Mouse (Mus musculus): ENCODE measurements around the gene Gm43720. TPM values are rescaled to one million over a fixed set of nuclear protein-coding genes. Genes with fewer than 3 reads are reported as not detected.

Gene Gm43720
- total and polyA plus RNA-seq, 3 experiments = not detected

DNA sequence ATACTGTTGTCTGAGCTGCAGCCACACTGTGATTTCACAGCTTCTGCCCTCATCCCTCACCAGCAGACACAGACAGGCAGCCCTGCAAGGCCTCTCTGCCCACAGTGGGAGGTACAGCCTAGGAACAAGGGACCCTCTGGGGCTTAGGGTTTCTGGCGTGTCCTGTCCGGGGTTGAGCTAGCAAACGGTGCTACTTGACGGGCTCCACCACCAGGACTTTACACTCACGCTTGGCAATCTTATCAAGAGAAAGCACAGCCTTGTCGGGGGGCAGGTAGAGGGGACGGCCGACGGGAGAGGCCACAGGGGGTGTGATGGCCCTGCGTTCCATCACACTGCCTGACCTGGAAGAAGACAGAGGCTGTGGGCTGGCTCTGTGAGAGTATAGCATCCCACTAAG, 19.7 kb downstream of the Gm43720 start:
- intact Hi-C loops (cut with DNase I) = no loop called here
- DNase-seq = no peak
- Histone ChIP-seq H3K27me3 (ENCODE audit: control insufficient read depth, insufficient read depth, low read length) (no peaks in the 10 kb centered on the region), H3K79me2 (replicated peaks; ENCODE audit: control insufficient read depth, insufficient read depth, low read length) (no peaks in the 10 kb centered on the region), H3K4me1 (ENCODE audit: control insufficient read depth, insufficient read depth, low read length) (peaks cover 8% of the 10 kb centered on the region; the same call in 1 of the 2 replicates), H3K27ac (no peak overlapping the region), H3K4me3 (no peak overlapping the region), H3K9ac (ENCODE audit: low read depth, low read length) (no peak overlapping the region), H3K36me3 (ENCODE audit: control insufficient read depth, insufficient read depth, low read length) (no peaks in the 10 kb centered on the region)
- WGBS = 72% methylated on average over 10 of the region's 10 CpGs
- TF ChIP-seq POLR2A (IDR thresholded peaks at IDR 0.05; ENCODE audit: insufficient read depth, low read depth, low read length) (no peak), CTCF (IDR thresholded peaks at IDR 0.05) (no peak), EP300 (IDR thresholded peaks at IDR 0.05; ENCODE audit: insufficient read depth, low read depth, low read length) (no peak)

DNA sequence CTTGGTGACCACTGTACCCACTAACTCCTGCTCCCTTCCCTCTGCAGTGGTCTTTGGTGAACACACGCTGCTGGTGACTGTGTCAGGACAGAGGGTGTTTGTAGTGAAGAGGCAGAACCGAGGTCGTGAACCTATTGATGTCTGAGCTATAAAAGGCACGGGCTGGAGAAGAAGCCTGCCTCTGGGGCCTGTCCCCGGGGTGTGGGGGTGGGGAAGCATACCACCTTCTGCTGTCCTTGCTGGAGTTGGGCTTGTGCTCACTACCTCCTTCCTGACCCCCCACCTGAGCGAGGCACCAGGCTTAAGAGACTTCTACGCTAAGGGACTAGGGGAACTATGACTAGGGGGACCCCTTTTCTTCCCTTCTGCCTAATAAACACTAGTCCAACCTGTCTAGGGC, 20.8 kb downstream of the Gm43720 start:
- H3K27me3 ChIP-seq (ENCODE audit: control insufficient read depth, insufficient read depth, low read length) = no peaks in the 10 kb centered on the region
- H3K4me3 ChIP-seq = no peak overlapping the region
- TF ChIP-seq CTCF (IDR thresholded peaks at IDR 0.05) = no peak
- no peak for TF ChIP-seq EP300 (IDR thresholded peaks at IDR 0.05; ENCODE audit: insufficient read depth, low read depth, low read length)
- no peak for TF ChIP-seq POLR2A (IDR thresholded peaks at IDR 0.05; ENCODE audit: insufficient read depth, low read depth, low read length)
- intact Hi-C loops (cut with DNase I) = loop anchor here (5.0 kb wide), 1 partner anchor 67 kb away; the partner anchor contains the start of gene Mblac1
- 45% methylated on average over 7 of the region's 7 CpGs for WGBS
- DNase-seq = peak in 1 of 2 experiments; percentile 12
- no peaks in the 10 kb centered on the region for H3K36me3 ChIP-seq (ENCODE audit: control insufficient read depth, insufficient read depth, low read length)
- H3K27ac ChIP-seq = no peak overlapping the region
- H3K79me2 ChIP-seq (replicated peaks; ENCODE audit: control insufficient read depth, insufficient read depth, low read length) = no peaks in the 10 kb centered on the region
- peaks cover 6% of the 10 kb centered on the region; the same call in 1 of the 2 replicates for H3K4me1 ChIP-seq (ENCODE audit: control insufficient read depth, insufficient read depth, low read length)
- no peak overlapping the region for H3K9ac ChIP-seq (ENCODE audit: low read depth, low read length)

DNA sequence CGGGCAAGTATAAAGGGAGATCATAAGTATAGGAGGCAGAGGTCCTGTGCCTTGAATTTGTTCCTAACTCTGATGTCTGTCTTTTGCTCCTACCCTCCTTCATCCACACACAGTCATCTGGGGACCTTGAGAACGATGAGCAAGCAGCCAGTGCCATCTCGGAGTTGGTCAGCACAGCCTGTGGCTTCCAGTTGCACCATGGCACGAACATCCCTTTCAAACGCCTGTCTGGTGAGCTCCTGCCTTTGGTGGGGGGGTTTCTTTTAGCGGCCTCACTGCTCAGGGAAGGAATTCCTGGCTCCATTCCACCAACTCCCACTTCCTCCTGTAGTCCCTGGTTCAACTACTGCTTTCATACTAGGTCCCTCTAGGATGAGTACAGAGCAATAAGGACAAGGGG, 21.2 kb downstream of the Gm43720 start:
- Histone ChIP-seq H3K27ac (no peak overlapping the region), H3K4me3 (no peak overlapping the region), H3K27me3 (ENCODE audit: control insufficient read depth, insufficient read depth, low read length) (no peaks in the 10 kb centered on the region), H3K4me1 (ENCODE audit: control insufficient read depth, insufficient read depth, low read length) (peaks cover 6% of the 10 kb centered on the region; the same call in 1 of the 2 replicates), H3K9ac (ENCODE audit: low read depth, low read length) (no peak overlapping the region), H3K36me3 (ENCODE audit: control insufficient read depth, insufficient read depth, low read length) (no peaks in the 10 kb centered on the region), H3K79me2 (replicated peaks; ENCODE audit: control insufficient read depth, insufficient read depth, low read length) (no peaks in the 10 kb centered on the region)
- 54% methylated on average over 6 of the region's 6 CpGs for WGBS
- intact Hi-C loops (cut with DNase I) = loop anchor here (5.0 kb wide), 1 partner anchor 66 kb away; the partner anchor contains the start of gene Mblac1
- TF ChIP-seq CTCF (IDR thresholded peaks at IDR 0.05) = no peak
- DNase-seq = no peak

DNA sequence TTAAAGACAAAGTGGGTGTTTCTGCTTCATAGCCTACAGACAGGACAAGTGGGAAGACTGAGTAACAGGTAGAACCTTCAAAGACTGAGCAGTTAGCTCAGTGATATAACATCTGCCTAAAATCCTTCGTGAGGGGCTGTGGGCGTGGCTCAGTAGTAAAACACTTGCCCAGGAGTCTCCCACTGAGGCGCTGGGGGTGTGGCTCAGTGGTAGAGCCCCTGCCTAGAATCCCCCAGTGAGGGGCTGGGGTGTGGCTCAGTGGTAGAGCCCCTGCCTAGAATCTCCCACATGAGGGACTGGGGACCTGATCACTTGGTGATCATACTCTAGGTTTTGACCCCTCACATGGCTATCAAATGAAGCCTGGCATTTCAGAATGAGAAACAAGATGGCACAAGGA, 21.7 kb downstream of the Gm43720 start:
- TF ChIP-seq CTCF (IDR thresholded peaks at IDR 0.05) (no peak), EP300 (IDR thresholded peaks at IDR 0.05; ENCODE audit: insufficient read depth, low read depth, low read length) (no peak), POLR2A (IDR thresholded peaks at IDR 0.05; ENCODE audit: insufficient read depth, low read depth, low read length) (no peak)
- no peak for DNase-seq
- WGBS = 88% methylated on average over 3 of the region's 3 CpGs
- no peaks in the 10 kb centered on the region for H3K36me3 ChIP-seq (ENCODE audit: control insufficient read depth, insufficient read depth, low read length)
- no peak overlapping the region for H3K9ac ChIP-seq (ENCODE audit: low read depth, low read length)
- H3K79me2 ChIP-seq (replicated peaks; ENCODE audit: control insufficient read depth, insufficient read depth, low read length) = no peaks in the 10 kb centered on the region
- H3K4me3 ChIP-seq = no peak overlapping the region
- H3K4me1 ChIP-seq (ENCODE audit: control insufficient read depth, insufficient read depth, low read length) = peaks cover 5% of the 10 kb centered on the region; the same call in 1 of the 2 replicates
- intact Hi-C loops (cut with DNase I) = loop anchor here (5.0 kb wide), 1 partner anchor 66 kb away; the partner anchor contains the start of gene Mblac1
- no peak overlapping the region for H3K27ac ChIP-seq
- H3K27me3 ChIP-seq (ENCODE audit: control insufficient read depth, insufficient read depth, low read length) = no peaks in the 10 kb centered on the region

DNA sequence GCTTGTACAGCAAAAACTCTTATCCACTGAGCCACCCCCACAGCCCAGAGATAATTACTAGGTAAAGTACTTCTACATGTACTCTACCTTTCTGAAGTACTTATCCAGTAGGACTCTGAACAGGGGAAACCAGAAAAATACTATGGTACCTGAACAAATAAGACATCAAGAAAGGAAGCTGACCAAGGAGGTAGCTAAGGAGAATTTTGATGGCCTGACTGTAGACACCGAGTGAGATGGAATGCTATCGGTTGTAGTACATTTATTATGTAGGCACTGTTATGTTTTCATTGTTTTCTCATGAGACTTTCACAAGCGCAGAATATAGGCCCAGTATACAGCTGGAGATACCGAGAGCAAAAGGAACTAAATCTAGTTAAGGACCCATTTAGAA, 22.2 kb downstream of the Gm43720 start:
- WGBS = 80% methylated on average over 4 of the region's 4 CpGs
- H3K4me3 ChIP-seq = no peak overlapping the region
- peaks cover 3% of the 10 kb centered on the region; the same call in 1 of the 2 replicates for H3K4me1 ChIP-seq (ENCODE audit: control insufficient read depth, insufficient read depth, low read length)
- H3K27ac ChIP-seq = no peak overlapping the region
- no peak overlapping the region for H3K9ac ChIP-seq (ENCODE audit: low read depth, low read length)
- intact Hi-C loops (cut with DNase I) = loop anchor here (5.0 kb wide), 1 partner anchor 65 kb away; the partner anchor contains the start of gene Mblac1
- DNase-seq = no peak
- no peaks in the 10 kb centered on the region for H3K36me3 ChIP-seq (ENCODE audit: control insufficient read depth, insufficient read depth, low read length)
- no peak for TF ChIP-seq EP300 (IDR thresholded peaks at IDR 0.05; ENCODE audit: insufficient read depth, low read depth, low read length)
- no peak for TF ChIP-seq POLR2A (IDR thresholded peaks at IDR 0.05; ENCODE audit: insufficient read depth, low read depth, low read length)
- no peak for TF ChIP-seq CTCF (IDR thresholded peaks at IDR 0.05)
- H3K27me3 ChIP-seq (ENCODE audit: control insufficient read depth, insufficient read depth, low read length) = no peaks in the 10 kb centered on the region
- no peaks in the 10 kb centered on the region for H3K79me2 ChIP-seq (replicated peaks; ENCODE audit: control insufficient read depth, insufficient read depth, low read length)

DNA sequence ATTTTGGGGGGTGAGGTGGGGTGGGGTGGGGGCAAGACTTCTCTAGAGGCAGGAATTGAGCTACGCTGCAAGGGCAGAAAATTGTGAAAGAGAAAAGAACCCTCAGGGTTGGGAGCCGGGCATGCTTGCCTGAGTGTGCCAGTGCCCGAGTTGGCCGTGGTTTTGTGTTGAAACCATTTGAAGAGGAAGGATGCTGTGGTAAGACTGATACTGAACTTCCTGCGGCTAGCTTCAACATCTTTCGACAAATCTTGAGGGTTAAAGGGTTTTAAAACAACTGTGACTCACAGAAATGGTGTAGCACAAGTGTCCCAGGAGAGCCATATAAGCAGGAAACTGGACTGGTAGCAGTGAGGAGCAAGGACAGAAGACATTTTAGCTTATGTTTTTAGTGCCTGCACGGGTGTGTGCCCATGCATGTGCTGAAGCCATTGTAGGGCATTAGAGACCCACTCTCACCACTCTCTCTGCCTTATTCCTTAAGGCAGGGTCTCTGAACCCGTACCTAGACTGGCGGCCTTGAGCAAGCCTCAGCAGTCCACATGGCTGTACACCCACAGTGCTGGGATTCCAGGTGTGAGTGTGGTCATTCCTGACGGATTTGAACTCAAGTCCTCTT, 22.7 kb downstream of the Gm43720 start:
- Histone ChIP-seq H3K4me1 (ENCODE audit: control insufficient read depth, insufficient read depth, low read length) (peaks cover 3% of the 10 kb centered on the region; the same call in 1 of the 2 replicates), H3K27me3 (ENCODE audit: control insufficient read depth, insufficient read depth, low read length) (no peaks in the 10 kb centered on the region), H3K4me3 (no peak overlapping the region), H3K9ac (ENCODE audit: low read depth, low read length) (no peak overlapping the region), H3K79me2 (replicated peaks; ENCODE audit: control insufficient read depth, insufficient read depth, low read length) (no peaks in the 10 kb centered on the region), H3K36me3 (ENCODE audit: control insufficient read depth, insufficient read depth, low read length) (no peaks in the 10 kb centered on the region), H3K27ac (no peak overlapping the region)
- TF ChIP-seq POLR2A (IDR thresholded peaks at IDR 0.05; ENCODE audit: insufficient read depth, low read depth, low read length) = no peak
- no peak for TF ChIP-seq EP300 (IDR thresholded peaks at IDR 0.05; ENCODE audit: insufficient read depth, low read depth, low read length)
- TF ChIP-seq CTCF (IDR thresholded peaks at IDR 0.05) = no peak
- DNase-seq = peak in 1 of 2 experiments; percentile 34
- intact Hi-C loops (cut with DNase I) = loop anchor here (5.0 kb wide), 1 partner anchor 65 kb away; the partner anchor contains the start of gene Mblac1
- WGBS = 83% methylated on average over 10 of the region's 10 CpGs
